Mouse (Mus musculus) testis, postnatal 10 days (tissue): ENCODE data around the gene Ndufs2.

ENCODE experiments used
- DNase-seq: peaks from one replicate; pipeline ENCODE4 v3.0.0; 2021; ENCODE audit warnings: low spot score

Gene Ndufs2

GRCm38 (mm10) chr1:171195887-171196397, 55.2 kb downstream of the Ndufs2 start, which contains the start of gene Pcp4l1:
Gene Pcp4l1, minus strand, starts transcription at chr1:171196268.
- peak; percentile 65 for DNase-seq

- DNase-seq = no peak
These were observed 56.0 kb downstream of the Ndufs2 start for GRCm38 (mm10) chr1:171195046-171195822.

- DNase-seq = no peak
These were observed 57.0 kb downstream of the Ndufs2 start for GRCm38 (mm10) chr1:171193911-171194830.

- DNase-seq = no peak
These were observed 57.9 kb downstream of the Ndufs2 start for GRCm38 (mm10) chr1:171193093-171193840.

- DNase-seq = no peak
These were observed 58.9 kb downstream of the Ndufs2 start for GRCm38 (mm10) chr1:171192283-171192682.

- no peak for DNase-seq
These were observed 60.4 kb downstream of the Ndufs2 start for GRCm38 (mm10) chr1:171190832-171191231.

GRCm38 (mm10) chr1:171189476-171190114, 61.6 kb downstream of the Ndufs2 start:
- DNase-seq = no peak

GRCm38 (mm10) chr1:171189046-171189445, 62.1 kb downstream of the Ndufs2 start:
- no peak for DNase-seq

- no peak for DNase-seq
These were observed 63.1 kb downstream of the Ndufs2 start for GRCm38 (mm10) chr1:171187851-171188700.

- DNase-seq = no peak
These were observed 65.5 kb downstream of the Ndufs2 start for GRCm38 (mm10) chr1:171185655-171186054.
